Mouse (Mus musculus) hindbrain, embryonic 16.5 days (tissue): ENCODE data around the gene Ccl5. TPM values are rescaled to one million over a fixed set of nuclear protein-coding genes. Genes with fewer than 3 reads are reported as not detected.

Source experiments
- polyA plus RNA-seq: library from polyadenylated mRNA; unstranded; fragments of >200 nt; fragmentation: Nextera tagmentation; extraction: Ambion mirVana; gene quantifications from 2 replicates; pipeline ENCODE4 v1.2.1, GENCODE M21; 2015

Ccl5 gene
- polyA plus RNA-seq, 1 experiment from 2014 or later, result 0.33 TPM

Other genes with a start within 250 kb of the Ccl5 start
- 0.10 TPM in 1 of 2 replicates, not detected in the other for gene Slfn14, start 243.8 kb downstream of the Ccl5 start, polyA plus RNA-seq
- gene Ap2b1, start 231.5 kb downstream of the Ccl5 start, polyA plus RNA-seq, result 113 and 131 TPM in 2 replicates
- gene Pex12, start 227.9 kb downstream of the Ccl5 start, polyA plus RNA-seq, result 15.0 and 16.7 TPM in 2 replicates
- 15.1 and 32.7 TPM in 2 replicates for gene Rasl10b, start 121.4 kb downstream of the Ccl5 start, polyA plus RNA-seq
- 0.92 and 1.2 TPM in 2 replicates for gene Gas2l2, start 101.1 kb downstream of the Ccl5 start, polyA plus RNA-seq
- gene 1700020L24Rik, start 92.8 kb downstream of the Ccl5 start, polyA plus RNA-seq, result 0.50 and 0.56 TPM in 2 replicates
- 3.2 and 3.4 TPM in 2 replicates for gene Mmp28, start 67.4 kb downstream of the Ccl5 start, polyA plus RNA-seq
- gene Taf15, start 57.4 kb downstream of the Ccl5 start, polyA plus RNA-seq, result 7.3 and 9.4 TPM in 2 replicates
- not detected in 2 replicates for gene Heatr9, start 8.3 kb downstream of the Ccl5 start, polyA plus RNA-seq
- gene Ccl9, start 48.1 kb upstream of the Ccl5 start, polyA plus RNA-seq, result 2.1 and 2.4 TPM in 2 replicates
- gene Ccl6, start 62.6 kb upstream of the Ccl5 start, polyA plus RNA-seq, result 2.3 and 3.4 TPM in 2 replicates
- not detected in 2 replicates for gene Rpl9-ps1, start 115.1 kb upstream of the Ccl5 start, polyA plus RNA-seq
- 1.3 and 2.0 TPM in 2 replicates for gene Ccl3, start 118.8 kb upstream of the Ccl5 start, polyA plus RNA-seq
- 1.1 and 1.4 TPM in 2 replicates for gene Ccl4, start 132.1 kb upstream of the Ccl5 start, polyA plus RNA-seq
- gene Wfdc17, start 173.5 kb upstream of the Ccl5 start, polyA plus RNA-seq, result 0.33 and 0.87 TPM in 2 replicates
- not detected in 2 replicates for gene Wfdc18, start 178.5 kb upstream of the Ccl5 start, polyA plus RNA-seq
- gene Wfdc21, start 216.4 kb upstream of the Ccl5 start, polyA plus RNA-seq, result 0.42 TPM in 1 of 2 replicates, not detected in the other
- 26.6 and 29.6 TPM in 2 replicates for gene Heatr6, start 223.2 kb upstream of the Ccl5 start, polyA plus RNA-seq